Mouse (Mus musculus) C2C12 (cell line): ENCODE measurements around the gene Cpt1b.

ENCODE experiments used
- CEBPB ChIP-seq: IDR thresholded peaks from one replicate; pipeline ENCODE4 v1.6.1; 2011; ENCODE audit warnings: low read depth, mild to moderate bottlenecking, control low read depth, moderate library complexity
- CTCF ChIP-seq: IDR thresholded peaks from one replicate; pipeline ENCODE4 v1.5.1; 2011; ENCODE audit not compliant: control insufficient read depth, insufficient read depth, insufficient read length
- MAX ChIP-seq: IDR thresholded peaks from one replicate; pipeline ENCODE4 v1.6.1; 2011; ENCODE audit warnings: mild to moderate bottlenecking, control low read depth
- MYOD1 ChIP-seq: IDR thresholded peaks from one replicate; pipeline ENCODE4 v1.6.1; 2011; ENCODE audit warnings: low read depth; ENCODE audit not compliant: control insufficient read depth, insufficient read length
- MYOG ChIP-seq: IDR thresholded peaks from one replicate; pipeline ENCODE4 v1.6.1; 2011; ENCODE audit not compliant: control insufficient read depth, insufficient read length; ENCODE audit errors: extremely low read depth

DNA sequence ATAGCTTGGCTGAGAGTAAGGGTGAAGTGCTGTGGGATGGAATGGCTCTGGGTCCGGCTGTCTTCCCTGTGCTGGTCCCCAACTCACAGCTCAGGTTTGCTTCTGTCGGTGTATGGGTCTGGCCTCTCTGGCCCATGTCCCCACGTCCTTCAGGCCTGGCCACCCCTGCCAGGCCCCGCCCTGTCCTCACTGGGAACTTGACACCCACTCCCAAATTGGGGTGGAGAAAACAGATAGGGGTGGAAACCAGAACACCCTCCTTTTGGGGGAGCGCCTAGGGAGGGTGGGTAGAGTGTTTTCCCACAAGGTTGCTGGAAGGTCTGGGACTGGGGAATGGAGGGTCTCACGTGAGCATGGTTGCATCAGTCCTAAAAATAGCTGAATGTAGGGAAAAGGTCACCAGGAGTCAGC is at the start of gene Cpt1b:
- no peak for TF ChIP-seq CTCF
- TF ChIP-seq MYOD1 = no peak
- TF ChIP-seq CEBPB = no peak
- no peak for TF ChIP-seq MAX
- TF ChIP-seq MYOG = no peak
